Mouse (Mus musculus): ENCODE results near the gene Ly6g6e. TPM values are rescaled to one million over a fixed set of nuclear protein-coding genes. Genes with fewer than 3 reads are reported as not detected.

Gene Ly6g6e
- total and polyA plus RNA-seq, 3 experiments, result 0.23 TPM; not detected in 2

DNA sequence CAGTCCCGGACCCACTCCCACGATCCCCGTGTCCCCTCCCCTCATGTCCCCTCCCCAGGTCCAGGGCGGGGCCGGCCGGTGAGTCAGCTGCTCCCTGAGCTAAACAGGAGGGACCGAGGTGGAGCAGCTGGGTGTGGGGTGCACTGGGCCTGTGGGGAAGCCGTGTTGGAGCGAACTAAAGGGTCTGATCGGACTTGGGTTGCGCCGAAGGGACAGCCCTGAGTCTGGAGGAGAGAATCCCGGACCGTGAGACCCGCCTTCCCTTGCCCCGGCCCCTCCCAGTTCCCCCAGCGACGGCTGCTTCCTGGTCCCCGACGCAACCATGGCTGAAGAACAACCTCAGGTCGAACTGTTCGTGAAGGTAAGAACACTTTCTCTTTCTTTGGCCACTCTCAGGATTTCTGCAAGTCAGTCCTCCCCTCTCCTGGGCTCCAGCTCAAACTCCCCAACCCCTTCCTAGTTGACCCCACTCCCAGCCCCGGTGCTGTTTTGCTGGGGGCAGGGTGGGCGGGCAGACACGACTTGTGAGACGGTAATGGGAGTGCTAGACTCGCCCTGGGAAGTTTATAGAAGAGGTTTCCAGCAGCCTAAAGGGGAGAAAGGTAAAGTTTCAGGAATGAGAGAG is 26.5 kb upstream of the Ly6g6e start:
- Histone ChIP-seq H3K9ac (ENCODE audit: control insufficient read depth, low read depth, low read length, poor library complexity, severe bottlenecking) (peak overlapping the region; percentile 90), H3K79me2 (ENCODE audit: control insufficient read depth, insufficient read depth, low read length, poor library complexity) (peaks cover 42% of the 10 kb centered on the region), H3K4me1 (ENCODE audit: control insufficient read depth in 1 of 2, insufficient read depth in 2 of 2, low read length in 2 of 2) (peaks cover 3 to 34% of the 10 kb centered on the region in 2 experiments; a peak in 3 of 4 replicates), H3K4me3 (ENCODE audit: control insufficient read depth in 1 of 2, insufficient read depth in 1 of 2, low read depth in 2 of 2, low read length in 2 of 2) (peak overlapping the region; percentile 76 to 87), H3K9me3 (replicated peaks; ENCODE audit: insufficient read depth, low read length) (no peaks in the 10 kb centered on the region), H3K36me3 (ENCODE audit: control insufficient read depth in 1 of 2, insufficient read depth in 2 of 2, low read length in 2 of 2) (peaks cover 4 to 28% of the 10 kb centered on the region in 2 experiments), H3K27me3 (ENCODE audit: control insufficient read depth in 1 of 2, insufficient read depth in 2 of 2, low read length in 2 of 2) (no peaks in the 10 kb centered on the region), H3K27ac (ENCODE audit: control insufficient read depth, low read depth, low read length) (peak overlapping the region; percentile 97)
- peak; percentile 87 for DNase-seq (ENCODE audit: low read depth, low spot score)
- peak; percentile 66 for TF ChIP-seq MAZ (IDR thresholded peaks at IDR 0.05; ENCODE audit: low read depth, low read length)
- peak; percentile 19 for TF ChIP-seq SIN3A (IDR thresholded peaks at IDR 0.05; ENCODE audit: low read length)
- TF ChIP-seq NELFE (IDR thresholded peaks at IDR 0.05; ENCODE audit: low read depth, low read length), result peak; percentile 57
- TF ChIP-seq RAD21 (IDR thresholded peaks at IDR 0.05; ENCODE audit: low read depth, low read length), result no peak
- TF ChIP-seq HCFC1 (IDR thresholded peaks at IDR 0.05; ENCODE audit: low read depth, low read length), result peak; percentile 51; the same call in 1 of the 2 replicates
- 0 out of 2 replicates have a peak, but pooled peaks have one; percentile 47 for TF ChIP-seq UBTF (IDR thresholded peaks at IDR 0.05; ENCODE audit: borderline replicate concordance, insufficient read depth, low read depth, low read length)
- TF ChIP-seq ELF1 (IDR thresholded peaks at IDR 0.05; ENCODE audit: low read depth, low read length), result peak; percentile 84
- no peak for TF ChIP-seq POLR2AphosphoS5 (IDR thresholded peaks at IDR 0.05; ENCODE audit: borderline replicate concordance, low read depth, low read length)
- TF ChIP-seq MEF2A (IDR thresholded peaks at IDR 0.05; ENCODE audit: extremely low read depth, insufficient replicate concordance, low read depth, low read length, poor library complexity, severe bottlenecking), result no peak
- peak; percentile 17; the same call in 1 of the 2 replicates for TF ChIP-seq ETS1 (IDR thresholded peaks at IDR 0.05; ENCODE audit: low read depth, low read length)
- no peak for TF ChIP-seq NRF1 (IDR thresholded peaks at IDR 0.05; ENCODE audit: insufficient read depth, low read depth, low read length, poor library complexity, severe bottlenecking)
- TF ChIP-seq ZMIZ1 (IDR thresholded peaks at IDR 0.05; ENCODE audit: low read depth, low read length), result 0 out of 2 replicates have a peak, but pooled peaks have one; percentile 15
- TF ChIP-seq EP300 (IDR thresholded peaks at IDR 0.05; ENCODE audit: low read depth in 1 of 2, low read length in 2 of 2), result 0 out of 4 replicates have a peak, but pooled peaks of 1 of the 2 experiments have one; percentile 3
- peak; percentile 60 to 69; a peak in 2 of 4 replicates for TF ChIP-seq POLR2A (IDR thresholded peaks at IDR 0.05; ENCODE audit: control insufficient read depth in 1 of 2, insufficient read depth in 1 of 2, low read depth in 1 of 2, low read length in 2 of 2, poor library complexity in 1 of 2)

- Histone ChIP-seq H3K4me1 (ENCODE audit: control insufficient read depth in 1 of 2, insufficient read depth in 2 of 2, low read length in 2 of 2) (peaks cover 0 to 26% of the 10 kb centered on the region in 2 experiments; a peak in 2 of 4 replicates), H3K27me3 (ENCODE audit: control insufficient read depth in 1 of 2, insufficient read depth in 2 of 2, low read length in 2 of 2) (no peaks in the 10 kb centered on the region), H3K9ac (ENCODE audit: control insufficient read depth, low read depth, low read length, poor library complexity, severe bottlenecking) (peak overlapping the region; percentile 90), H3K36me3 (ENCODE audit: control insufficient read depth in 1 of 2, insufficient read depth in 2 of 2, low read length in 2 of 2) (peaks cover 8 to 27% of the 10 kb centered on the region in 2 experiments), H3K4me3 (ENCODE audit: control insufficient read depth in 1 of 2, insufficient read depth in 1 of 2, low read depth in 2 of 2, low read length in 2 of 2) (peak overlapping the region; percentile 76 to 87), H3K9me3 (replicated peaks; ENCODE audit: insufficient read depth, low read length) (no peaks in the 10 kb centered on the region), H3K79me2 (ENCODE audit: control insufficient read depth, insufficient read depth, low read length, poor library complexity) (peaks cover 42% of the 10 kb centered on the region), H3K27ac (ENCODE audit: control insufficient read depth, low read depth, low read length) (peak overlapping the region; percentile 97)
- peak; percentile 98 for DNase-seq (ENCODE audit: low read depth, low spot score)
- TF ChIP-seq MEF2A (IDR thresholded peaks at IDR 0.05; ENCODE audit: extremely low read depth, insufficient replicate concordance, low read depth, low read length, poor library complexity, severe bottlenecking) (no peak), NELFE (IDR thresholded peaks at IDR 0.05; ENCODE audit: low read depth, low read length) (peak; percentile 87), UBTF (IDR thresholded peaks at IDR 0.05; ENCODE audit: borderline replicate concordance, insufficient read depth, low read depth, low read length) (no peak), RCOR1 (IDR thresholded peaks at IDR 0.05; ENCODE audit: low read depth, low read length) (no peak), MAFK (IDR thresholded peaks at IDR 0.05; ENCODE audit: borderline replicate concordance, low read depth, low read length) (0 out of 2 replicates have a peak, but pooled peaks have one; percentile 54), E2F4 (IDR thresholded peaks at IDR 0.05; ENCODE audit: borderline replicate concordance, low read depth, low read length) (0 out of 2 replicates have a peak, but pooled peaks have one; percentile 28), ZC3H11A (IDR thresholded peaks at IDR 0.05; ENCODE audit: low read depth, low read length) (0 out of 2 replicates have a peak, but pooled peaks have one; percentile 16), GATA1 (IDR thresholded peaks at IDR 0.05; ENCODE audit: low read depth, low read length) (peak; percentile 67), MXI1 (IDR thresholded peaks at IDR 0.05; ENCODE audit: low read depth, low read length) (peak; percentile 62; the same call in 1 of the 2 replicates), POLR2A (IDR thresholded peaks at IDR 0.05; ENCODE audit: control insufficient read depth in 1 of 2, insufficient read depth in 1 of 2, low read depth in 1 of 2, low read length in 2 of 2, poor library complexity in 1 of 2) (peak; percentile 74 to 80), MYB (IDR thresholded peaks at IDR 0.05; ENCODE audit: low read depth, low read length) (0 out of 2 replicates have a peak, but pooled peaks have one; percentile 16), TBP (IDR thresholded peaks at IDR 0.05; ENCODE audit: low read depth, low read length) (peak; percentile 90), GABPA (IDR thresholded peaks at IDR 0.05; ENCODE audit: low read depth, low read length) (0 out of 2 replicates have a peak, but pooled peaks have one; percentile 27), EP300 (IDR thresholded peaks at IDR 0.05; ENCODE audit: low read depth in 1 of 2, low read length in 2 of 2) (peak; percentile 10 to 60; a peak in 2 of 4 replicates), NRF1 (IDR thresholded peaks at IDR 0.05; ENCODE audit: insufficient read depth, low read depth, low read length, poor library complexity, severe bottlenecking) (no peak), ZNF384 (IDR thresholded peaks at IDR 0.05; ENCODE audit: low read depth, low read length) (peak; percentile 74)
Measured at GRCm38 (mm10) chr17:35051156-35052086, 25.3 kb upstream of the Ly6g6e start.
